Mouse (Mus musculus) embryonic fibroblast, embryonic 13.5 days (primary cell): ENCODE results near the gene Frmd8. TPM values are rescaled to one million over a fixed set of nuclear protein-coding genes. Genes with fewer than 3 reads are reported as not detected.

Experiments
- H3K27ac ChIP-seq: 2 replicates; pipeline ENCODE4 v1.5.1; 2012; ENCODE audit warnings: low read length, control low read depth, inconsistent platforms; ENCODE audit not compliant: insufficient read depth
- H3K4me1 ChIP-seq: 2 replicates; pipeline ENCODE4 v1.6.1; 2011; ENCODE audit warnings: low read length; ENCODE audit not compliant: control insufficient read depth, insufficient read depth
- H3K4me3 ChIP-seq: 2 replicates; pipeline ENCODE4 v1.5.1; 2011; ENCODE audit warnings: mild to moderate bottlenecking, control low read depth, low read length; ENCODE audit not compliant: insufficient read depth
- CTCF ChIP-seq: IDR thresholded peaks from 2 replicates; pipeline ENCODE4 v1.5.1; 2011; ENCODE audit warnings: mild to moderate bottlenecking, control low read depth, low read length, moderate library complexity, borderline replicate concordance; ENCODE audit not compliant: insufficient read depth
- POLR2A ChIP-seq: IDR thresholded peaks from 2 replicates; pipeline ENCODE4 v1.6.1; 2011; ENCODE audit warnings: low read depth, mild to moderate bottlenecking, control low read depth, low read length, moderate library complexity
- polyA plus RNA-seq: library from polyadenylated mRNA; stranded (reverse); fragments of >200 nt; gene quantifications from 2 replicates; pipeline ENCODE4 v1.2.4, GENCODE M21; 2011; ENCODE audit warnings: low read depth; ENCODE audit not compliant: missing spikeins, insufficient read length

The Frmd8 gene
- polyA plus RNA-seq, 1 experiment, result 24.9 TPM

GRCm38 (mm10) chr19:5810103-5810839 lies 64.8 kb downstream of the Frmd8 start:
- Histone ChIP-seq H3K4me1 (peaks cover 49% of the 10 kb centered on the region), H3K27ac (peak overlapping the region; percentile 99), H3K4me3 (no peak overlapping the region)
- TF ChIP-seq CTCF, result no peak
- TF ChIP-seq POLR2A, result peak; percentile 37

- H3K4me3 ChIP-seq, result no peak overlapping the region
- H3K4me1 ChIP-seq, result peaks cover 50% of the 10 kb centered on the region
- H3K27ac ChIP-seq, result peak overlapping the region; percentile 99
- TF ChIP-seq CTCF (no peak), POLR2A (0 out of 2 replicates have a peak, but pooled peaks have one; percentile 63)
Measured at GRCm38 (mm10) chr19:5809712-5810089, 65.4 kb downstream of the Frmd8 start.

- TF ChIP-seq POLR2A, result peak; percentile 28; the same call in 1 of the 2 replicates
- no peak for TF ChIP-seq CTCF
- Histone ChIP-seq H3K4me1 (peaks cover 47% of the 10 kb centered on the region), H3K27ac (peak overlapping the region; percentile 99), H3K4me3 (no peak overlapping the region)
Measured at GRCm38 (mm10) chr19:5808955-5809711, 65.9 kb downstream of the Frmd8 start.

- H3K4me1 ChIP-seq, result peaks cover 46% of the 10 kb centered on the region
- TF ChIP-seq POLR2A (no peak), CTCF (no peak)
- H3K4me3 ChIP-seq, result no peak overlapping the region
- H3K27ac ChIP-seq, result no peak overlapping the region
Measured at GRCm38 (mm10) chr19:5807740-5808139, 67.3 kb downstream of the Frmd8 start.

- Histone ChIP-seq H3K27ac (peak overlapping the region; percentile 92), H3K4me3 (no peak overlapping the region)
- no peak for TF ChIP-seq POLR2A
- no peak for TF ChIP-seq CTCF
Measured at GRCm38 (mm10) chr19:5806809-5807205, 68.3 kb downstream of the Frmd8 start.

GRCm38 (mm10) chr19:5806051-5806808 lies 68.8 kb downstream of the Frmd8 start:
- no peak overlapping the region for H3K4me3 ChIP-seq
- H3K27ac ChIP-seq, result peak overlapping the region; percentile 100
- peaks cover 34% of the 10 kb centered on the region for H3K4me1 ChIP-seq
- TF ChIP-seq CTCF (no peak), POLR2A (no peak)

More at GRCm38 (mm10) chr19:5806809-5807205, 68.3 kb downstream of the Frmd8 start:
- peaks cover 40% of the 10 kb centered on the region for H3K4me1 ChIP-seq

- Histone ChIP-seq H3K4me3 (no peak overlapping the region), H3K27ac (peak overlapping the region; percentile 100), H3K4me1 (peaks cover 25% of the 10 kb centered on the region)
- no peak for TF ChIP-seq CTCF
- TF ChIP-seq POLR2A, result peak; percentile 6
Measured at GRCm38 (mm10) chr19:5804371-5804899, 70.6 kb downstream of the Frmd8 start.

GRCm38 (mm10) chr19:5803881-5804279 lies 71.2 kb downstream of the Frmd8 start:
- Histone ChIP-seq H3K4me1 (peaks cover 24% of the 10 kb centered on the region), H3K4me3 (peak overlapping the region; percentile 22; the same call in 1 of the 2 replicates)
- no peak for TF ChIP-seq CTCF
- TF ChIP-seq POLR2A, result no peak; the same call in none of the 2 replicates

More at GRCm38 (mm10) chr19:5803881-5804279, 71.2 kb downstream of the Frmd8 start:
- peak overlapping the region; percentile 100 for H3K27ac ChIP-seq
